Mouse (Mus musculus) ovary, adult 2 months (tissue): ENCODE data around the gene Rnase13. TPM values are rescaled to one million over a fixed set of nuclear protein-coding genes. Genes with fewer than 3 reads are reported as not detected.

Experiments used
- polyA plus RNA-seq: library from polyadenylated mRNA; depleted of rRNA; stranded (reverse); fragments of >200 nt; gene quantifications from 2 replicates; pipeline ENCODE4 v1.2.3, GENCODE M21; 2012; rRNA removed

Rnase13 gene
- polyA plus RNA-seq: 0.15 and 0.18 TPM in 2 replicates

DNA sequence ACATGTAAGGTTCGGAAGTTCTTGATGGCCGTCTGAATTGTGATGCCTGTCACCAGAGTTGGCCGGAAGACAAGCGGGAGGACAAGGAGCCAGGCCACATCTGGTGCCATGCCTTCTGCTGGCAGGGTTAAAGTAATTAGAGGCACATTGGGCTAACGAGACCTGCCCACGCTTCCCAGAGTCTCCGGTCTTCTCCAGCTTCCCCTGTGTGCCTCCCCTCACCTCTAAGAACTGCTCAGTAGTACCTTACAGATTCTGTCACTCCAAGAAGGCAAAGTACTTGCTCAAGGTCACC is at the start of gene Rnase13:
Gene Rnase13 (minus strand): TSS at position 203 of the 295 bp plus-strand sequence.

DNA sequence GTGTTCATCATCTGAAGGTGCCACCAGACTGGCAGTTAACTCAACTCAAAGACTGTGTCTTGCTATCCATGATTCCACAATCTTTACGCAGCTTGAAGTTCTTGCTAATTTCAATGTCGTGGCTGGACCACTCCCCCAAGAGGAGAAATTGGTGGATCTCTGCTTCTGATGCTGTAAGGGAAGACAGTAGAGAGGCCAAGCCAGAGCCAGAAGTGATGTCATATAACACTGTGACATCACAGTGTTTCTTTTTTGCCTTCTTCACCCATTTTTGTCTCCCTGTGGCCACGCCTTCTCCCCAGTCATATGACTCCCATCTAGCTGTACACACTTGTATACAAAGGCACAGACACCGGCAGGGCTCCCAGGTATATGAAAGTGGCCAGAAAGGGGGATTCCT is 4.4 kb downstream of the Rnase13 start, which contains the start of gene Tppp2:
Gene Tppp2 (plus strand): TSS at position 301 of the 400 bp plus-strand sequence.

DNA sequence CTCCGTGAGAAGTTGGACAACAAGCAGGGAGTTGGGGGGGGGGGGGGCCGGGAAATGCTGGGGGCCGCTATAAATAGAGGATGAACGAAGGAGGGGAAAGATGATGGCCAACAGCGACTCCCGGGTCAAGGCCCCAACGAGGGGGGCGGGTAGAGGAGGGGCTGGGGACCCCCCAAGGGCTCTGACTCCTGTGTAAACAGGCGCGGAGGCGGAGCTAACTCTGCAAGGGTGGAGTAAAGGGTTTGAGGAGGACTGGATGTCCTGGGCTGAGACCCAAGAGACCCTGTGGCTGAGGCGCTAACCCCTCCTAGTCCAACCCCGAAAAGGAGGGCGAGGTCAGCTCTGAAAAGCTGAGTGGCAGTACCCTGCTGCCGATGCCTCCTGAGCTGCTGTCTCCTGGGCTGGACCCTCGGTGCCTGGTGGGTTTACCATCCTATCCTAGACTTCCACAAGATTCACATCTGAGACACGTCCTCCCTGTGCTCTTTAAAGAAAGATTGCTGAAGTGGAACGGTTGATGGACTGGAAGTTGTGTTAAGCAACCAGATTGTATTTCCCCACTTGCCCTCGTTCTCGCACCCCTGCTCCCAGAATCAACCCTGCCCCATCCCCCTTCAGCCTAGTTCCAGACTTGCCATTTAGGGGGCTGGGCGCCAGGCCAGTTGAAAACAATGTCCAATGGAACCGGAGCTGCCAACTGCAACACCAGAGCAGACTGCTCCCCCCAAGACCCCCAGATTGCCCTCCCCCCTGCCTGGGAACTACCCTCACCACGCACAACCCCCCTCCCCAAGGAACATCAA is 8.4 kb downstream of the Rnase13 start, which contains the start of gene Ndrg2:
Gene Ndrg2 (minus strand): TSS at position 199 of the 803 bp plus-strand sequence.

DNA sequence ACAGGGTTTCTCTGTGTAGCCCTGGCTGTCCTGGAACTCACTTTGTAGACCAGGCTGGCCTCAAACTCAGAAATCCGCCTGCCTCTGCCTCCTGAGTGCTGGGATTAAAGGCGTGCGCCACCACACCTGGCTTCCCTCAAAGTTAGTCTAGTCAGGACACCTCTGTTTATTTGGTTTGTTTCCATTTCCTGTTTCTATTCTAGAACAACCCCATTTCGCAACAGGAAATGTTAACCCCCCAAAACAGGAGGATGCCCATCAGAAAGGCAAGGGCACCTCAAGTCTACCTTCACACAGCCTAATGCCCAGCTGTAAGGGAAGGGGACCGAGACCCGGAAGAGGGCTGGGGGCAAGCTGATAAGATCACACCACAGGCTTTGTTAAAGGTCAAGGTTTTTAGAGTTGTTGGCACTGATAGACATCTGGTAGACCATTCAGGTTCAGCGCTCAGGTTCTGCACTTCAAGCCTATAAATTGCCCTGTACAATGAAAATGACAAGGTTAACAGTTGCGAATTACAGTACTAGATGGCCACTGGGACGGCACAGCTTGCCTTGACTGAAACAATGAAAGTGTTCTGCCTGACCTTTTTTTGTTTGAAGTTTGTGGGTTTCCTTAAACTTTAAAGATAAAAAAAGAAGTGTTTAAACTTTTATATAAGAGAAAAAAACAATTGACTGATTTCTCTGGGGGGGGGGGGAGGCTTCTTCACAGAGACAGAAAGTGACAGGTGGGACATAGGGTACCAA is 30.2 kb downstream of the Rnase13 start, which contains the start of gene Slc39a2:
Gene Slc39a2 (plus strand): TSS at position 699 of the 749 bp plus-strand sequence.

DNA sequence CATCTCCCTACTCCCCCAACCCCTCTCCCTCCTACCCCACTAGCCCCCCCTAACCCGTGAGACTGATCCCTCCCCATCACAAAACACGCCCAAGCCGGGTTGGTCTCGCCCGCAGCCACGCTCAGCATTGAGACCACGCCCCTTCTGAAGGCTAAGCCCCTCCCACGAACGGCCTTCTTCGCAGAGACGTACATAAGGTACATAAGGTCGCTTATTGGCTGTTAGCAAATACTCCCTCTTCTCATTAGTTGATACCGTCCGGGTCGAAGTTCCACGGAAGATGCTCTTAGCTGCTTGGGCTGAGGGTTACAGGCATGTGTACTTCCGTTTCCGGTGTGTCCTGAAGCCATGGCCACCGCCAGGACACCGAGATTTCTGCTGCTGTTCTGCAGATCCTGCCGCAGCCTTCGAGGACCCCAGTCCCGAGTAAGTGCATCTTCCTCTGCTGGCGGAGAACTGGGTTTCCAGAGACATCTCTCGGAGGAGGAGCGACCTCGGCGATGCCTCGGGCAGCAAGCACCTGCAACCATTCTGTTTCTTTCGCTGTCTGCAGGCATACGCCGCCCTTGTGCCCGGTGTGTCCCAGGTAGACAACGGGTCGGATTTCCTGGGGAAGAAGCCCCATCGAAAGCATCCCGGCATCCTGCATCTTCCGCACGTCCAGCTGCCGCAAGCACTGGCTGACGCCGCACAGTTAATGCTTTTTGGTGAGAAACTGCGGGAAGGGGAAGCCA is 37.8 kb downstream of the Rnase13 start, which contains the start of gene Mettl17:
Gene Mettl17 (plus strand): TSS at position 245 of the 734 bp plus-strand sequence.

Other genes starting within 250 kb of the Rnase13 start
- not detected in 2 replicates for gene Gm17079, start 227.3 kb downstream of the Rnase13 start, polyA plus RNA-seq
- not detected in 2 replicates for gene Gm5800, start 205.6 kb downstream of the Rnase13 start, polyA plus RNA-seq
- gene Ang4, start 149.2 kb downstream of the Rnase13 start, polyA plus RNA-seq: not detected in 2 replicates
- not detected in 2 replicates for gene AY358078, start 122.7 kb downstream of the Rnase13 start, polyA plus RNA-seq
- gene Ear6, start 69.1 kb downstream of the Rnase13 start, polyA plus RNA-seq: not detected in 2 replicates
- gene Mettl17, start 37.9 kb downstream of the Rnase13 start, polyA plus RNA-seq: 35.0 and 38.5 TPM in 2 replicates
- 1.2 and 1.5 TPM in 2 replicates for gene Slc39a2, start 29.9 kb downstream of the Rnase13 start, polyA plus RNA-seq
- 264 and 278 TPM in 2 replicates for gene Ndrg2, start 8.6 kb downstream of the Rnase13 start, polyA plus RNA-seq
- gene Tppp2, start 4.3 kb downstream of the Rnase13 start, polyA plus RNA-seq: not detected in 2 replicates
- 86.4 and 98.6 TPM in 2 replicates for gene Arhgef40, start 61.9 kb upstream of the Rnase13 start, polyA plus RNA-seq
- 0.50 and 0.54 TPM in 2 replicates for gene Tmem253, start 92.9 kb upstream of the Rnase13 start, polyA plus RNA-seq
- gene Zfp219, start 98.0 kb upstream of the Rnase13 start, polyA plus RNA-seq: 148 and 152 TPM in 2 replicates
- not detected in 2 replicates for gene Olfr221, start 119.7 kb upstream of the Rnase13 start, polyA plus RNA-seq
- gene Hnrnpc, start 181.3 kb upstream of the Rnase13 start, polyA plus RNA-seq: 53.7 and 58.5 TPM in 2 replicates
- gene Rpgrip1, start 187.9 kb upstream of the Rnase13 start, polyA plus RNA-seq: 0.89 and 1.6 TPM in 2 replicates